Mouse (Mus musculus): ENCODE measurements around the gene Ncoa1. TPM values are rescaled to one million over a fixed set of nuclear protein-coding genes. Genes with fewer than 3 reads are reported as not detected.
A peak's percentile ranks its signal among the peaks of the same experiment; 100 is the strongest.

Gene Ncoa1
- 2.3 and 3.0 TPM in 2 replicates for polyA plus RNA-seq (2016; fragmentation: Nextera tagmentation; extraction: Ambion mirVana)

GRCm38 (mm10) chr12:4476832-4477671 is at the start of gene Ncoa1:
TSS of gene Ncoa1 (minus strand) at chr12:4477182.
- Histone ChIP-seq H3K9me3 (replicated peaks) (no peaks in the 10 kb centered on the region), H3K4me3 (peak within 1 kb of the TSS; percentile 72), H3K36me3 (no peaks in the 10 kb centered on the region), H3K27ac (replicated peaks) (peak within 1 kb of the TSS; percentile 95), H3K4me1 (peaks cover 22% of the 10 kb centered on the region), H3K27me3 (ENCODE audit: low read depth, poor library complexity, severe bottlenecking) (peaks cover 56% of the 10 kb centered on the region)
- 6% methylated on average over 69 of the region's 98 CpGs for WGBS
- DNase-seq (ENCODE audit: low spot score), result peak; percentile 81

- 39% methylated on average over 7 of the region's 7 CpGs for WGBS
- H3K27me3 ChIP-seq (ENCODE audit: low read depth, poor library complexity, severe bottlenecking), result peaks cover 15% of the 10 kb centered on the region; the same call in 1 of the 2 replicates
These were observed 47.6 kb upstream of the Ncoa1 start for GRCm38 (mm10) chr12:4524546-4524945.

GRCm38 (mm10) chr12:4523688-4524298 is 46.8 kb upstream of the Ncoa1 start:
- Histone ChIP-seq H3K9me3 (replicated peaks) (no peaks in the 10 kb centered on the region), H3K27ac (replicated peaks) (peak overlapping the region; percentile 74), H3K4me1 (peaks cover 27% of the 10 kb centered on the region), H3K27me3 (ENCODE audit: low read depth, poor library complexity, severe bottlenecking) (peaks cover 15% of the 10 kb centered on the region; the same call in 1 of the 2 replicates), H3K36me3 (no peaks in the 10 kb centered on the region), H3K4me3 (peak overlapping the region; percentile 34; the same call in 1 of the 2 replicates)
- WGBS, result 18% methylated on average over 9 of the region's 9 CpGs
- DNase-seq (ENCODE audit: low spot score), result peak; percentile 25

More at GRCm38 (mm10) chr12:4524546-4524945, 47.6 kb upstream of the Ncoa1 start:
- H3K27ac ChIP-seq (replicated peaks), result 0 out of 2 replicates have a peak overlapping the region, but pooled peaks have one; percentile 74
- peaks cover 27% of the 10 kb centered on the region for H3K4me1 ChIP-seq
- no peaks in the 10 kb centered on the region for H3K9me3 ChIP-seq (replicated peaks)
- H3K36me3 ChIP-seq, result no peaks in the 10 kb centered on the region
- DNase-seq (ENCODE audit: low spot score), result no peak
- H3K4me3 ChIP-seq, result no peak overlapping the region

GRCm38 (mm10) chr12:4523208-4523607 is 46.2 kb upstream of the Ncoa1 start:
- Histone ChIP-seq H3K4me1 (peaks cover 27% of the 10 kb centered on the region), H3K36me3 (no peaks in the 10 kb centered on the region), H3K4me3 (peak overlapping the region; percentile 34), H3K9me3 (replicated peaks) (no peaks in the 10 kb centered on the region), H3K27me3 (ENCODE audit: low read depth, poor library complexity, severe bottlenecking) (peaks cover 15% of the 10 kb centered on the region; the same call in 1 of the 2 replicates), H3K27ac (replicated peaks) (peak overlapping the region; percentile 74)
- DNase-seq (ENCODE audit: low spot score), result peak; percentile 55
- 2% methylated on average over 10 of the region's 10 CpGs for WGBS

GRCm38 (mm10) chr12:4518957-4519356 is 42.0 kb upstream of the Ncoa1 start:
- 82% methylated on average over 11 of the region's 11 CpGs for WGBS

GRCm38 (mm10) chr12:4509591-4510061 is 32.6 kb upstream of the Ncoa1 start:
- H3K27me3 ChIP-seq (ENCODE audit: low read depth, poor library complexity, severe bottlenecking), result no peaks in the 10 kb centered on the region
- no peak for DNase-seq (ENCODE audit: low spot score)
- peaks cover 14% of the 10 kb centered on the region for H3K4me1 ChIP-seq
- H3K4me3 ChIP-seq, result no peak overlapping the region
- WGBS, result 61% methylated on average over 12 of the region's 12 CpGs
- H3K9me3 ChIP-seq (replicated peaks), result no peaks in the 10 kb centered on the region
- H3K27ac ChIP-seq (replicated peaks), result peak overlapping the region; percentile 28; the same call in 1 of the 2 replicates
- no peaks in the 10 kb centered on the region for H3K36me3 ChIP-seq

More at GRCm38 (mm10) chr12:4518957-4519356, 42.0 kb upstream of the Ncoa1 start:
- peaks cover 17% of the 10 kb centered on the region for H3K4me1 ChIP-seq
- no peaks in the 10 kb centered on the region for H3K9me3 ChIP-seq (replicated peaks)
- H3K4me3 ChIP-seq, result no peak overlapping the region
- H3K27ac ChIP-seq (replicated peaks), result no peak overlapping the region
- H3K27me3 ChIP-seq (ENCODE audit: low read depth, poor library complexity, severe bottlenecking), result peaks cover 2% of the 10 kb centered on the region; the same call in 1 of the 2 replicates
- DNase-seq (ENCODE audit: low spot score), result no peak
- no peaks in the 10 kb centered on the region for H3K36me3 ChIP-seq

GRCm38 (mm10) chr12:4508182-4508581 is 31.2 kb upstream of the Ncoa1 start:
- no peaks in the 10 kb centered on the region for H3K27me3 ChIP-seq (ENCODE audit: low read depth, poor library complexity, severe bottlenecking)
- DNase-seq (ENCODE audit: low spot score), result no peak
- H3K4me1 ChIP-seq, result peaks cover 14% of the 10 kb centered on the region
- H3K27ac ChIP-seq (replicated peaks), result no peak overlapping the region
- H3K9me3 ChIP-seq (replicated peaks), result no peaks in the 10 kb centered on the region
- 86% methylated on average over 1 of the region's 1 CpGs for WGBS
- no peaks in the 10 kb centered on the region for H3K36me3 ChIP-seq
- no peak overlapping the region for H3K4me3 ChIP-seq

- H3K27me3 ChIP-seq (ENCODE audit: low read depth, poor library complexity, severe bottlenecking), result no peaks in the 10 kb centered on the region
- no peak for DNase-seq (ENCODE audit: low spot score)
- no peaks in the 10 kb centered on the region for H3K36me3 ChIP-seq
- no peaks in the 10 kb centered on the region for H3K9me3 ChIP-seq (replicated peaks)
- WGBS, result 17% methylated on average over 6 of the region's 6 CpGs
- no peak overlapping the region for H3K4me3 ChIP-seq
- H3K4me1 ChIP-seq, result peaks cover 14% of the 10 kb centered on the region
- no peak overlapping the region for H3K27ac ChIP-seq (replicated peaks)
These were observed 30.5 kb upstream of the Ncoa1 start for GRCm38 (mm10) chr12:4507461-4507860.

- Histone ChIP-seq H3K4me3 (no peak overlapping the region), H3K4me1 (peaks cover 14% of the 10 kb centered on the region), H3K9me3 (replicated peaks) (no peaks in the 10 kb centered on the region), H3K27ac (replicated peaks) (no peak overlapping the region), H3K27me3 (ENCODE audit: low read depth, poor library complexity, severe bottlenecking) (no peaks in the 10 kb centered on the region), H3K36me3 (no peaks in the 10 kb centered on the region)
- DNase-seq (ENCODE audit: low spot score), result no peak
- 36% methylated on average over 7 of the region's 7 CpGs for WGBS
These were observed 29.9 kb upstream of the Ncoa1 start for GRCm38 (mm10) chr12:4506810-4507430.

GRCm38 (mm10) chr12:4505298-4505697 is 28.3 kb upstream of the Ncoa1 start:
- H3K4me3 ChIP-seq, result no peak overlapping the region
- no peaks in the 10 kb centered on the region for H3K36me3 ChIP-seq
- DNase-seq (ENCODE audit: low spot score), result no peak
- no peak overlapping the region for H3K27ac ChIP-seq (replicated peaks)
- no peaks in the 10 kb centered on the region for H3K27me3 ChIP-seq (ENCODE audit: low read depth, poor library complexity, severe bottlenecking)
- peaks cover 14% of the 10 kb centered on the region for H3K4me1 ChIP-seq
- H3K9me3 ChIP-seq (replicated peaks), result no peaks in the 10 kb centered on the region
- 87% methylated on average over 6 of the region's 6 CpGs for WGBS

GRCm38 (mm10) chr12:4503673-4504326 is 26.8 kb upstream of the Ncoa1 start:
- Histone ChIP-seq H3K9me3 (replicated peaks) (no peaks in the 10 kb centered on the region), H3K27me3 (ENCODE audit: low read depth, poor library complexity, severe bottlenecking) (no peaks in the 10 kb centered on the region), H3K27ac (replicated peaks) (no peak overlapping the region), H3K4me3 (no peak overlapping the region), H3K36me3 (no peaks in the 10 kb centered on the region), H3K4me1 (peaks cover 9% of the 10 kb centered on the region)
- 55% methylated on average over 2 of the region's 2 CpGs for WGBS
- no peak for DNase-seq (ENCODE audit: low spot score)

- 50% methylated on average over 3 of the region's 3 CpGs for WGBS
- no peak for DNase-seq (ENCODE audit: low spot score)
- H3K36me3 ChIP-seq, result no peaks in the 10 kb centered on the region
These were observed 24.9 kb upstream of the Ncoa1 start for GRCm38 (mm10) chr12:4501916-4502315.

More at GRCm38 (mm10) chr12:4501916-4502315, 24.9 kb upstream of the Ncoa1 start:
- H3K27ac ChIP-seq (replicated peaks), result no peak overlapping the region
- H3K4me1 ChIP-seq, result peaks cover 1% of the 10 kb centered on the region
- no peaks in the 10 kb centered on the region for H3K9me3 ChIP-seq (replicated peaks)
- H3K27me3 ChIP-seq (ENCODE audit: low read depth, poor library complexity, severe bottlenecking), result no peaks in the 10 kb centered on the region
- no peak overlapping the region for H3K4me3 ChIP-seq
